Mouse (Mus musculus): Measurements from ENCODE around the gene Borcs8.

The Borcs8 gene

DNA sequence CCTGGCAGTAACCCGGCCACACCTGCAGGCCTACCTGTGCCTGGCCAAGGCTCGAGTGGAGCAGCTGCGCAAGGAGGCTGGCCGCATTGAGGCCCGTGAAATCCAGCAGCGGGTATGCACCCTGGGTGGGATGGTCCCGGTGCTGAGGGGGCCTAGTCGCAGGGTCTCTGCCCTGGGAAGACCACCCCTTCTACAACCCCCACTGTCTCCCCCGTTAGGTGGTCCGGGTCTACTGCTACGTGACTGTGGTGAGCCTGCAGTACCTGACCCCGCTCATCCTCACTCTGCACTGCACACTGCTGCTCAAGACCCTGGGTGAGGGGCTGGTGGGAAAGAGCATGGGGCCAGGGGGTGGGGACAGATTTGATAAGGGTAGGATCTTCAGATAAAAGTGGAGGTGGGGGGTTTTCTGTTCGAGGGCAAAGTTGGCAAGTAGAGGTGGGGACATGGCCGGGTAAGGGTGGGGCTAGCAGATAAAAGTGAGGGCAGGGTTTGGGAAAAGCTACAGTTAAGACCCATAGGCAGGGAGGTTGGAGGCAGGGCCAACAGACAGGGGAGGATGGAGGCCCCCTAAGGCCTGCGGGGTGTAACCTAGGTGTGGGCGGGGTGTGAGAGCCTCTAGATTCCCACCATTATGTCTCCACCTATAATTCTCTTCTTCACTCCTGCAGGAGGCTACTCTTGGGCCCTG lies 42.1 kb downstream of the Borcs8 start:
- DNase-seq = no peak

GRCm38 (mm10) chr8:70181903-70182252 lies 42.6 kb downstream of the Borcs8 start:
- DNase-seq = no peak

DNA sequence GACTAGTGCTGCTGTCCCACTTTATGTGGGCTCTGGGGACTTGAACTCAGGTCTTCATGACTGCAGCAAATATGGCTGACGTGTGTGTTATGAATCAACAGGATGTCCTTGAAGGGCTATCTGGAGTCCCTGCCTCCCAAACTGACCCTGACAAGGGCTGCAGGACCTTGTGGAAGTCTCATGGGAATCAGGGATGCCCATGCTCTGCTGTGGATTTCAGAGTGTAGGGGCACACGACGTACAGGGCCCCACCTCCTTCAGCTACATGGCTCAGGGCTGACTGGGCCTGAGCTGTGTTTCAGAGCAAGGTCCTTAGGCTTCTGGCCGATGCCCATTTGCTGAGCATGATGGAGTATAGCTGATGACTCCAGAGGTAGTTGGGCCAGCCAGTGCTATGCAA lies 43.9 kb downstream of the Borcs8 start:
- no peak for DNase-seq

DNA sequence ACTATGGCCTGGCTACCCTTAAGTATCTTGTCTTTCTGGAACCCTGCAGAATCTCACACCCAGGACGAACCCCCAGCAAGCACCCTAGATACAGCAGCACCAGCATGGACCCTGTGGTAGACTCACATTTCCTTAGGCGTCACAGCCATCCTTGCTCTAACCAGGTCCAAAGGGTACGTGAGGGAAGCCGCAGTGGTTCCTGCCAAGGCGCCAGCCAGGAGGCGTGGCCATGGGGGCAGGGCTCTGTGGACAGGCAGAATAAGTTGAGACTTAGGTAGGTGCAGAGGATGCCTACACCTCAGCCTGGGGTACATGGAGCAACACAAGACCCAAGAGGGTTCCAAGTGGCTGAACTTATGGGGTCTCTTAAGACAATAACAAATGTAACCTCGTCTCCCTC lies 49.4 kb downstream of the Borcs8 start:
- DNase-seq = no peak

DNA sequence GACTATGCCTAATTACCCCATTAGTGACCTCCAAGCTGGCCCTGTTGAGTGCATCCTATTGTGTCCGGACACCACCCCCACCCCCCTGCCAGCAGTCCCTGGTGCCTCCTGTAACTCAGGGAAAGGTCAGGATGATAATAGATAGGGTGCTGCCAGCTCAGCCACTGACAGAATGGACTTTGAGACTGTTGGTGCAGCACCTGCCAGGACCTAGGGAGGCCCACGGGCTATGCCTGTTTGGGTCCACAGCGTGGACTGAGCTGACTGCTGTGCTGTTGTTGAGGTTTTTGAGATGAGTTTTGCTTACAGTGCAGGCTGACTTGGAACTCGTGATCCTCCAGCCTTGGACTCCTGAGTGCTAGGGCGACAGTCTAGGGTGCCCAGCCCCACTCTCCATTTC lies 53.9 kb downstream of the Borcs8 start:
- no peak for DNase-seq

DNA sequence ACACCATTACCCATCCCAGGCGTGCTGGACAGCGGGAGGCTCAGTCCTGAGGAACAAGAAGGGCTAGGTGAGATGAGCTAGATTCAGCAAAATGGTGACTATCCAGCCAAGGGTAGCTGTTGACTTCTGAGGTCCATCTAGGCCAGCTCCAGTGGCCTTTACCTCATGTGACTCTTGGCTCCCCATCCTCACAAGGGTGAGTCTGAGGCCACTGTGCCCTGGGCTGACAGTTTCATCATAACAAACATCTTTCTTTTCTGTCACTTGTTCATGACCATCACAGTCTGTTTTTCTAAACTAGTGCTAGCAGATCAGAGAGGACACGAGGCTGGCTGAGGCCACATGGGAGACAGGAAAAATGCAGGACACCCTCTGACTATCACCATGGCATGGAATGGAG lies 54.9 kb downstream of the Borcs8 start:
- no peak for DNase-seq

DNA sequence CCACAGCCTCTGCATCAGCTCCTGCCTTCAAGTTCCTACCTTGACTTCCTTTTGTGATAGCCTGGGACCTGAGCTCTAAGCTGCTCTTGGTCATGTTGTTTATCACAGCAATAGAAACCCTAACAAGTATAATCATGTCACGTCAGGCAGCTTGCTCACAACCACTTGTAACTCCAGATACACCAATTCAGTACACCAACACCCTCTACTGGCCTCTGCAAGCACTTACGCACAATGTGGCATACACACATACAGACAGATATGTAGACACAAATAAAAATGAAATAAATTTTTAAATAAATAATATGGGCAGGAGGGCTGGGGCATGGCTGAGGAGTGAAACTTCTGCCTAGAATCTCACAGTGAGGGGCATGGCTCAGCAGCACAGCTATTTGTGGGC lies 56.5 kb downstream of the Borcs8 start:
- DNase-seq = no peak
